Mouse (Mus musculus) central nervous system, embryonic 18 days (tissue): ENCODE measurements around the gene 1190005I06Rik. TPM values are rescaled to one million over a fixed set of nuclear protein-coding genes. Genes with fewer than 3 reads are reported as not detected.

ENCODE experiments used
- polyA plus RNA-seq: library from polyadenylated mRNA; depleted of rRNA; stranded (reverse); fragments of >200 nt; gene quantifications from 2 replicates; pipeline ENCODE4 v1.2.3, GENCODE M21; 2012; rRNA removed

1190005I06Rik gene
- polyA plus RNA-seq, result 15.0 and 15.2 TPM in 2 replicates

DNA sequence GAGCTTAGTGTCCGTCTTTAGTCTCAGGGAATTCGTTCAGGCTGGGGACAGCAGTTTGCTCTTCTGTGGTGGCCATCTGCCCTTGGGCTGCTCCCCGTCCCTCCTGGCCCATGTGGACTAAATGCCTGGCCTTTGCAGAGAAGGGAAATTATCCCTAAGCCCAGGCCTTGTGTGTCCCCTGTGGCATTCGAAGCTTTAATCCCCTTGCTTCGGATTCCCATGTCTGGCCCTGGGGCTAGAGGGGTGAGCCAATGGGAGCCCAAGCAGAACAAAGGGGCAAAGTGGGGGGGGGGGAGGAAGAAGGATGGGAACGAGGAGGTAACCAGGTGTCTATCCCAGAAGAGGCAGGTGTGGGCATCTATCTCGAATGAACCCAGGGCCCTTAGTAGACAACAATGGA is at the start of gene 1190005I06Rik:
Gene 1190005I06Rik (minus strand): TSS at position 101 of the 400 bp plus-strand sequence.

DNA sequence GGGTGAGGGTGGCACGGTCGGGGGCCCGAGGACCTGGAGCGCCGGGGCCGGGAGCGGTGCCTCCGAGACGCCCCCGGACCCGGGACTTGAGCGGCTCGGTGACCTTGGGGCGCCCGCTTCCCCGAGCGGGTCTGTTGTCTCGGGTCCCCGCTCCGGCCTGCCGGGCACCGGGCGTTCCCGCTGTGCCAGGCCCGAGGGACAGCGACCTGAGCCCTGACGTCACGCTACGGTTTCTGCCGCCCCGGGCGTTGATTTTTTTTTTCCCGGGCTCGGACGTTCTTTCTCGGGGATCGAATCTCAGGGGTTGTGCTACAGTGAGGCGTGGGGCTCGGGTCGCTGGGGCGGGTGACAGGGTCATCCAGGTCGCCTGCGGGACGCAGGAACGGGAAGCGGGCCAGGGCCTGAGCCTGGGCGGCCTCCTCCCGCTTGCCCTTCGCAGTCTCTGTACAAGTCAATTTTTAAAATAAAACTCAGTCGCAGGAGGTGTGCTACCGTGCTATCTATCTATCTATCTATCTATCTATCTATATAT is 21.0 kb upstream of the 1190005I06Rik start, which contains the start of gene Emc8:
Gene Emc8 (minus strand): TSS at position 200 of the 532 bp plus-strand sequence.

DNA sequence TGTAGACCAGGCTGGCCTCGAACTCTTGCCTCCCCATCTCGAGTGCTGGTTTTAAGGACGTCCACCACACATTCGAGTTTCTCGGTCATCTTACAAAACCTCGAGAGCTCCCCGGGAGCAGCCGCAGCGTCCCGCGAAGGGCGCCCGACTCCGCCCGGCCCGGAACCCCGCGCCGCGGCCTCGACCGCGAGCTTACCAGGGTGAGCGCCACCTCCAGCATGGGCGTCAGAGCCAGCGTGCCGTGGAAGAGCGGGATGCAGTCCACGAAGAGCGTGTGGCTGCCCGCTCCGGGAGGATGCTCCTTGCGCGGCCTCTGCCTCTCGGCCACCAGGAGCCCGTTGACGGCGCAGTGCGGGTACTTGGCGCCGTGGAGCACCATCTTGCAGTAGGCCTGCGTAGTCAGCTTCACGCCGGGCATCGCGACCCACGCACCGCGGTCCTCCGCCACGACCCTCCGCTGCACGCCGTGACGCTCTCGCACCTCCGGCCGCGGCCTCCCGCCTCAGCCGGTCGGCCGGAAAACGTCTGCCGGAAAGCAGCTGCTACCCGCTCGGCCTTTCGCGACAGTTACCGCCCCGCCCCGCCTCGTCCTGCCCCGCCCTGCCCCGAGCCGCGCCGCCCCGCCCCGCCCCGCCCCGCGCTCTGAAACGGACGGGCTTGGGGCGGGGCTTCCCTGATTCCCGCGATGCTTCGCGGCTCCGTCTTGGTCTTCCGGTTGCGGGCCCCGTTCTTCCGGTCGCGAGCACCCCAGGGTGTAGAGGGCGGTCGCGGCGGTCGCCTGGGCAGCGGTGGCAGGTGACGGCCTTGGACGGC is 20.3 kb upstream of the 1190005I06Rik start, which contains the start of the genes Gm27021 and Cox4i1:
Gene Gm27021 (minus strand): TSS at position 519 of the 813 bp plus-strand sequence.
Gene Cox4i1 (plus strand): TSS at position 662 of the 813 bp plus-strand sequence.

DNA sequence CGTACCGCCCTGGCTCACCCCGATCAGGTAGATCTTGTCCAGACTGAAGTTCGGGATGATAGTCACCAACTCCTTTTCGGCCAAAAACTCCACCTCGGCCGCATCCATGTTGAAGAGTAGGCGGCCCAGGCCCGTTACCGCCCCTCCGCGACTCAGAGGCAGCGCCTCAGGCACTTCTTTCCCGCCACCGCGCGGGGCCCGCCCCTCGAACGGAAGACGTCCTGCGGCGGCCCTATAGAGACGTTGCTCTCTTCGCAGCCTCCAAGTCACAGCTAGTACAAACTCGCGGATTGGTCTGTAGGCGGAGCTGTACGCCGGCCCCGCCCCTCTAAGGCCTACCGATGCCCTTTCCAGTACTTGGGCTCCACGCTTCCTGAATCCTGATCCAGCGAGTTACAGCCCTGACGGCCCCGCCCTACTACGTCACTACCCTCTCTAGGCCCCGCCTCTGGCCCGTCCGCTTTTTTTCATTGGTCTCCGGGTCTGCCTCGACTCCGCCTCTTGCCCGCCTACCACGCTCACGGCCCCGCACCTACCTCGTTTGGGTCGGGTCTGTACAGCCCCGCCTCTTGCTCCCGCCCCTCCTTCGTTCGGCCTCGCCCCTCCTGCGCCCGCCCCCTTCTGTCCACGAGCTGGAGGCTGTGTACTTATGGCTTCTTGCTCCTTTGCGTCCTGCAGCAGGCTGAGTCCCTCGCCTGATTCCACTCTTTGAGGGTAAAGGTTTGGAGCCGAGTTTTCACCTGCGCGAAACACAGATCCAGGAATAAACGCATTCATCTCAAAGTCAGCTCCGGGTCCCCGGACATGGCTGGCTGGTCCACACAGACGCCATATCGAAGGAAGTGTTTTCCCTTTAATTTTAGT is 58.3 kb downstream of the 1190005I06Rik start, which contains the start of gene Gins2:
Gene Gins2 (minus strand): TSS at position 397 of the 864 bp plus-strand sequence.

Other genes with a start within 250 kb of the 1190005I06Rik start
- gene Gins2, start 58.3 kb downstream of the 1190005I06Rik start, polyA plus RNA-seq, result 13.7 and 15.6 TPM in 2 replicates
- 3.7 and 4.2 TPM in 2 replicates for gene Gm27021, start 20.4 kb upstream of the 1190005I06Rik start, polyA plus RNA-seq
- 1,263 and 1,364 TPM in 2 replicates for gene Cox4i1, start 20.6 kb upstream of the 1190005I06Rik start, polyA plus RNA-seq
- 64.7 and 71.5 TPM in 2 replicates for gene Emc8, start 20.9 kb upstream of the 1190005I06Rik start, polyA plus RNA-seq
- 1.2 TPM in 2 replicates for gene Irf8, start 88.7 kb upstream of the 1190005I06Rik start, polyA plus RNA-seq